Mouse (Mus musculus) heart, postnatal 36 days (tissue): ENCODE data around the gene Kazald1. TPM values are rescaled to one million over a fixed set of nuclear protein-coding genes. Genes with fewer than 3 reads are reported as not detected.

Source experiments
- DNase-seq, 2 experiments: peaks; one replicate each; pipeline ENCODE4 v3.0.0; 2021 to 2022
- intact Hi-C: fragments of 180-260 bp; cut with DNase I; formaldehyde crosslinking; loops from one replicate; pipeline ENCODE4 v1.15.1; 2025
- total RNA-seq, 2 experiments: library from RNA; stranded (reverse); gene quantifications; 2 replicates each; pipeline ENCODE4 v1.2.3; 2021

The Kazald1 gene
- total RNA-seq, 2 experiments from 2014 or later, result 4.6 to 4.8 TPM

- intact Hi-C loops, result loop anchor here (2.0 to 5.0 kb wide), 3 partner anchors 17 to 85 kb away; no protein-coding TSS in a partner anchor
Observed at GRCm38 (mm10) chr19:45075323-45076035, 438 bp downstream of the Kazald1 start.

GRCm38 (mm10) chr19:45076036-45076575 is 1.1 kb downstream of the Kazald1 start:
- no peak for DNase-seq
- intact Hi-C loops, result loop anchor here (5.0 kb wide), 1 partner anchor 59 kb away; no protein-coding TSS in a partner anchor

More at GRCm38 (mm10) chr19:45075323-45076035, 438 bp downstream of the Kazald1 start:
- DNase-seq, result peak; percentile 23 to 39

GRCm38 (mm10) chr19:45076586-45077510 is 1.8 kb downstream of the Kazald1 start:
- peak; percentile 74 to 78 for DNase-seq
- intact Hi-C loops, result loop anchor here (5.0 kb wide), 1 partner anchor 60 kb away; no protein-coding TSS in a partner anchor

GRCm38 (mm10) chr19:45077742-45078645 is 3.0 kb downstream of the Kazald1 start:
- intact Hi-C loops, result loop anchor here (5.0 kb wide), 1 partner anchor 61 kb away; no protein-coding TSS in a partner anchor
- no peak for DNase-seq

GRCm38 (mm10) chr19:45078971-45079764 is 4.1 kb downstream of the Kazald1 start:
- DNase-seq, result peak; percentile 14 to 20
- intact Hi-C loops, result loop anchor here (5.0 kb wide), 1 partner anchor 62 kb away; no protein-coding TSS in a partner anchor

GRCm38 (mm10) chr19:45079769-45080515 is 4.9 kb downstream of the Kazald1 start:
- peak; percentile 76 to 77 for DNase-seq
- intact Hi-C loops, result loop anchor here (5.0 kb wide), 1 partner anchor 63 kb away; no protein-coding TSS in a partner anchor

GRCm38 (mm10) chr19:45080711-45081110 is 5.7 kb downstream of the Kazald1 start:
- peak in 1 of 2 experiments; percentile 15 for DNase-seq
- intact Hi-C loops, result no loop called here

GRCm38 (mm10) chr19:45081279-45081678 is 6.2 kb downstream of the Kazald1 start:
- intact Hi-C loops, result no loop called here
- DNase-seq, result peak; percentile 78 to 86

GRCm38 (mm10) chr19:45081841-45082550 is 7.0 kb downstream of the Kazald1 start:
- intact Hi-C loops, result no loop called here

GRCm38 (mm10) chr19:45097868-45098267 is 22.8 kb downstream of the Kazald1 start:
- intact Hi-C loops, result no loop called here
- DNase-seq, result peak in 1 of 2 experiments; percentile 37

More at GRCm38 (mm10) chr19:45081841-45082550, 7.0 kb downstream of the Kazald1 start:
- peak; percentile 44 to 61 for DNase-seq

GRCm38 (mm10) chr19:45100486-45101270 is 25.6 kb downstream of the Kazald1 start:
- DNase-seq, result no peak
- intact Hi-C loops, result no loop called here

- intact Hi-C loops, result no loop called here
- no peak for DNase-seq
Observed at GRCm38 (mm10) chr19:45105591-45105990, 30.6 kb downstream of the Kazald1 start.

GRCm38 (mm10) chr19:45106689-45107088 is 31.6 kb downstream of the Kazald1 start:
- no peak for DNase-seq
- intact Hi-C loops, result no loop called here

- no peak for DNase-seq
- intact Hi-C loops, result no loop called here
Observed at GRCm38 (mm10) chr19:45110681-45111080, 35.6 kb downstream of the Kazald1 start.

GRCm38 (mm10) chr19:45112444-45112843 is 37.4 kb downstream of the Kazald1 start:
- intact Hi-C loops, result no loop called here
- no peak for DNase-seq

GRCm38 (mm10) chr19:45113791-45114460 is 38.9 kb downstream of the Kazald1 start:
- intact Hi-C loops, result no loop called here
- no peak for DNase-seq
